Mouse (Mus musculus) ES-E14 (cell line): ENCODE measurements at regions not wholly inside any gene's neighbourhood (a gene's known extent, or its start where the extent isn't known, plus 50 kb on each side); places are given as distances from the start of the nearest gene placed in this dataset.

Source experiments
- DNase-seq: peaks from one replicate; pipeline ENCODE4 v3.0.0-alpha.2; 2013; ENCODE audit warnings: low read depth, low spot score
- H3K27ac ChIP-seq: 2 replicates; pipeline ENCODE4 v1.5.1; 2012; ENCODE audit warnings: low read depth, mild to moderate bottlenecking, low read length, moderate library complexity, mixed read lengths; ENCODE audit not compliant: poor library complexity, insufficient read depth, severe bottlenecking
- H3K36me3 ChIP-seq: 2 replicates; pipeline ENCODE4 v1.6.1; 2012; ENCODE audit warnings: mild to moderate bottlenecking, low read length, moderate library complexity, mixed read lengths; ENCODE audit not compliant: control insufficient read depth, poor library complexity, insufficient read depth, severe bottlenecking
- H3K4me1 ChIP-seq, 2 experiments: fragments of 150-350 bp in 1 of 2; sonication (generic) in 1 of 2; 2 replicates each; pipeline ENCODE4 v1.6.1; 2012; ENCODE audit warnings: low read length in 2 of 2, mild to moderate bottlenecking in 1 of 2, mixed read lengths in 1 of 2; ENCODE audit not compliant: control insufficient read depth in 2 of 2, insufficient read depth in 2 of 2, poor library complexity in 1 of 2
- H3K4me3 ChIP-seq, 2 experiments: fragments of 150-350 bp in 1 of 2; sonication (generic) in 1 of 2; 2 replicates each; pipeline ENCODE4 v1.5.1; 2012; ENCODE audit warnings: low read length in 2 of 2, low read depth in 1 of 2, mild to moderate bottlenecking in 1 of 2, mixed read lengths in 1 of 2; ENCODE audit not compliant: insufficient read depth in 1 of 2, poor library complexity in 1 of 2, severe bottlenecking in 1 of 2
- H3K9ac ChIP-seq: 2 replicates; pipeline ENCODE4 v1.6.1; 2012; ENCODE audit warnings: low read depth, mild to moderate bottlenecking, low read length, mixed read lengths; ENCODE audit not compliant: poor library complexity, insufficient read depth, severe bottlenecking
- H3K9me3 ChIP-seq: fragments of 150-350 bp; sonication (generic); 2 replicates; pipeline ENCODE4 v1.6.1; 2012; ENCODE audit warnings: low read depth, mild to moderate bottlenecking, low read length; ENCODE audit not compliant: control insufficient read depth, insufficient read depth
- CHD2 ChIP-seq: IDR thresholded peaks from 2 replicates; pipeline ENCODE4 v1.6.1; 2014; ENCODE audit warnings: mild to moderate bottlenecking, low read depth, low read length, inconsistent platforms
- HCFC1 ChIP-seq: IDR thresholded peaks from 2 replicates; pipeline ENCODE4 v1.6.1; 2012; ENCODE audit warnings: low read length, inconsistent platforms, borderline replicate concordance; ENCODE audit not compliant: insufficient read depth
- MAFK ChIP-seq: IDR thresholded peaks from 2 replicates; pipeline ENCODE4 v1.6.1; 2014; ENCODE audit warnings: mild to moderate bottlenecking, low read depth, low read length, inconsistent platforms; ENCODE audit not compliant: insufficient read depth
- ZC3H11A ChIP-seq: IDR thresholded peaks from 2 replicates; pipeline ENCODE4 v1.6.1; 2012; ENCODE audit warnings: low read depth, mild to moderate bottlenecking, inconsistent platforms, low read length, borderline replicate concordance
- ZNF384 ChIP-seq: IDR thresholded peaks from 2 replicates; pipeline ENCODE4 v1.6.1; 2012; ENCODE audit warnings: low read depth, low read length, inconsistent platforms
- in situ Hi-C, 2 experiments: fragments of 600-800 bp; cut with MboI; formaldehyde crosslinking; loops; one replicate each; pipeline ENCODE4 v1.15.1; 2025; ENCODE audit warnings: low sequenced_read_pairs in 2 of 2, inconsistent platforms in 1 of 2; ENCODE audit not compliant: unreplicated experiment in 2 of 2

- in situ Hi-C loops: no loop called here
- H3K27ac ChIP-seq: no peak overlapping the region
- no peak for DNase-seq
- H3K9ac ChIP-seq: no peak overlapping the region
- H3K4me1 ChIP-seq: no peaks in the 10 kb centered on the region
- no peaks in the 10 kb centered on the region for H3K9me3 ChIP-seq
- H3K36me3 ChIP-seq: no peaks in the 10 kb centered on the region
- H3K4me3 ChIP-seq: no peak overlapping the region
- TF ChIP-seq HCFC1: no peak
- TF ChIP-seq ZNF384: no peak
- TF ChIP-seq MAFK: no peak
- no peak for TF ChIP-seq ZC3H11A
- TF ChIP-seq CHD2: no peak
These were observed 214.3 kb downstream of the Btg1 start for GRCm38 (mm10) chr10:96831071-96831470.

GRCm38 (mm10) chr10:96837230-96837629, 220.4 kb downstream of the Btg1 start:
- in situ Hi-C loops: no loop called here
- no peaks in the 10 kb centered on the region for H3K9me3 ChIP-seq

GRCm38 (mm10) chr10:96841128-96841527, 224.3 kb downstream of the Btg1 start:
- in situ Hi-C loops: no loop called here
- H3K36me3 ChIP-seq: no peaks in the 10 kb centered on the region
- DNase-seq: no peak
- H3K27ac ChIP-seq: no peak overlapping the region
- TF ChIP-seq CHD2 (no peak), HCFC1 (no peak), ZC3H11A (no peak), ZNF384 (no peak), MAFK (no peak)
- no peak overlapping the region for H3K9ac ChIP-seq
- H3K4me1 ChIP-seq: no peaks in the 10 kb centered on the region
- no peak overlapping the region for H3K4me3 ChIP-seq
- no peaks in the 10 kb centered on the region for H3K9me3 ChIP-seq

More at GRCm38 (mm10) chr10:96837230-96837629, 220.4 kb downstream of the Btg1 start:
- no peak overlapping the region for H3K9ac ChIP-seq
- no peak for DNase-seq
- no peak overlapping the region for H3K27ac ChIP-seq
- no peak overlapping the region for H3K4me3 ChIP-seq
- no peaks in the 10 kb centered on the region for H3K36me3 ChIP-seq
- no peaks in the 10 kb centered on the region for H3K4me1 ChIP-seq
- TF ChIP-seq ZC3H11A: no peak
- TF ChIP-seq MAFK: no peak
- no peak for TF ChIP-seq HCFC1
- no peak for TF ChIP-seq ZNF384
- no peak for TF ChIP-seq CHD2

- TF ChIP-seq MAFK: no peak
- TF ChIP-seq ZC3H11A: no peak
- TF ChIP-seq CHD2: no peak
- no peak for TF ChIP-seq HCFC1
- TF ChIP-seq ZNF384: no peak
- in situ Hi-C loops: no loop called here
- no peaks in the 10 kb centered on the region for H3K9me3 ChIP-seq
- no peak overlapping the region for H3K4me3 ChIP-seq
- DNase-seq: no peak
- H3K36me3 ChIP-seq: no peaks in the 10 kb centered on the region
- no peak overlapping the region for H3K27ac ChIP-seq
- no peaks in the 10 kb centered on the region for H3K4me1 ChIP-seq
- no peak overlapping the region for H3K9ac ChIP-seq
These were observed 225.2 kb downstream of the Btg1 start for GRCm38 (mm10) chr10:96841956-96842355.

GRCm38 (mm10) chr10:96845906-96846305, 229.1 kb downstream of the Btg1 start:
- TF ChIP-seq MAFK (no peak), CHD2 (no peak), ZC3H11A (no peak), HCFC1 (no peak), ZNF384 (no peak)
- Histone ChIP-seq H3K4me1 (0 out of 4 replicates have a peak, but pooled peaks cover 0 to 2% of the 10 kb centered on the region in 2 experiments), H3K4me3 (no peak overlapping the region), H3K9me3 (no peaks in the 10 kb centered on the region), H3K9ac (no peak overlapping the region), H3K27ac (no peak overlapping the region), H3K36me3 (no peaks in the 10 kb centered on the region)
- DNase-seq: no peak
- in situ Hi-C loops: no loop called here
